Mouse (Mus musculus): ENCODE measurements around the gene Mark4. TPM values are rescaled to one million over a fixed set of nuclear protein-coding genes. Genes with fewer than 3 reads are reported as not detected.

The Mark4 gene
- polyA plus RNA-seq (2014; fragmentation: Nextera tagmentation; extraction: Ambion mirVana), result 9.2 and 13.0 TPM in 2 replicates

GRCm38 (mm10) chr7:19458591-19459111 is at the start of gene Mark4:
Mark4 (minus strand) TSS chr7:19458821.
- WGBS, result 2% methylated on average over 32 of the region's 42 CpGs
- DNase-seq (ENCODE audit: low spot score) (peak; percentile 88), ATAC-seq (peak; percentile 91)
- Histone ChIP-seq H3K4me2 (ENCODE audit: low read length) (peak within 1 kb of the TSS; percentile 74), H3K36me3 (ENCODE audit: control insufficient read depth, insufficient read depth, low read length) (peaks cover 7% of the 10 kb centered on the region; the same call in 1 of the 2 replicates), H3K9me3 (replicated peaks; ENCODE audit: control insufficient read depth, low read length) (no peaks in the 10 kb centered on the region), H3K4me3 (ENCODE audit: low read depth, low read length) (peak within 1 kb of the TSS; percentile 93), H3K27ac (ENCODE audit: low read depth, low read length) (peak within 1 kb of the TSS; percentile 82), H3K27me3 (replicated peaks; ENCODE audit: control insufficient read depth, insufficient read depth, low read length) (no peaks in the 10 kb centered on the region), H3K9ac (ENCODE audit: low read length) (peak within 1 kb of the TSS; percentile 88), H3K4me1 (ENCODE audit: control insufficient read depth, insufficient read depth, low read length) (peaks cover 13% of the 10 kb centered on the region)

- Histone ChIP-seq H3K4me1 (ENCODE audit: control insufficient read depth, insufficient read depth, low read length) (peaks cover 10% of the 10 kb centered on the region), H3K27me3 (replicated peaks; ENCODE audit: control insufficient read depth, insufficient read depth, low read length) (no peaks in the 10 kb centered on the region), H3K27ac (ENCODE audit: low read depth, low read length) (0 out of 2 replicates have a peak overlapping the region, but pooled peaks have one; percentile 27), H3K9me3 (replicated peaks; ENCODE audit: control insufficient read depth, low read length) (no peaks in the 10 kb centered on the region), H3K4me3 (ENCODE audit: low read depth, low read length) (peak overlapping the region; percentile 83), H3K9ac (ENCODE audit: low read length) (peak overlapping the region; percentile 84), H3K36me3 (ENCODE audit: control insufficient read depth, insufficient read depth, low read length) (no peaks in the 10 kb centered on the region), H3K4me2 (ENCODE audit: low read length) (peak overlapping the region; percentile 93)
- no peak for DNase-seq (ENCODE audit: low spot score)
- 4% methylated on average over 18 of the region's 18 CpGs for WGBS
- peak; percentile 0; the same call in 1 of the 2 replicates for ATAC-seq
These were observed 49.0 kb upstream of the Mark4 start for GRCm38 (mm10) chr7:19507612-19507981.

GRCm38 (mm10) chr7:19506969-19507611 is 48.5 kb upstream of the Mark4 start:
- ATAC-seq (peak; percentile 24; the same call in 1 of the 2 replicates), DNase-seq (ENCODE audit: low spot score) (peak; percentile 82)
- H3K9ac ChIP-seq (ENCODE audit: low read length), result peak overlapping the region; percentile 84
- no peaks in the 10 kb centered on the region for H3K9me3 ChIP-seq (replicated peaks; ENCODE audit: control insufficient read depth, low read length)
- under 1% methylated on average over 71 of the region's 71 CpGs for WGBS
- H3K36me3 ChIP-seq (ENCODE audit: control insufficient read depth, insufficient read depth, low read length), result no peaks in the 10 kb centered on the region
- H3K4me1 ChIP-seq (ENCODE audit: control insufficient read depth, insufficient read depth, low read length), result peaks cover 10% of the 10 kb centered on the region
- H3K27ac ChIP-seq (ENCODE audit: low read depth, low read length), result peak overlapping the region; percentile 21; the same call in 1 of the 2 replicates
- H3K4me2 ChIP-seq (ENCODE audit: low read length), result peak overlapping the region; percentile 93
- peak overlapping the region; percentile 83 for H3K4me3 ChIP-seq (ENCODE audit: low read depth, low read length)
- H3K27me3 ChIP-seq (replicated peaks; ENCODE audit: control insufficient read depth, insufficient read depth, low read length), result no peaks in the 10 kb centered on the region

GRCm38 (mm10) chr7:19506326-19506725 is 47.7 kb upstream of the Mark4 start:
- no peak for DNase-seq (ENCODE audit: low spot score)
- peak overlapping the region; percentile 93 for H3K4me2 ChIP-seq (ENCODE audit: low read length)
- WGBS, result 21% methylated on average over 6 of the region's 6 CpGs
- no peaks in the 10 kb centered on the region for H3K36me3 ChIP-seq (ENCODE audit: control insufficient read depth, insufficient read depth, low read length)
- no peaks in the 10 kb centered on the region for H3K27me3 ChIP-seq (replicated peaks; ENCODE audit: control insufficient read depth, insufficient read depth, low read length)
- H3K4me3 ChIP-seq (ENCODE audit: low read depth, low read length), result peak overlapping the region; percentile 83; the same call in 1 of the 2 replicates
- H3K4me1 ChIP-seq (ENCODE audit: control insufficient read depth, insufficient read depth, low read length), result peaks cover 10% of the 10 kb centered on the region
- H3K9ac ChIP-seq (ENCODE audit: low read length), result peak overlapping the region; percentile 84
- no peak overlapping the region for H3K27ac ChIP-seq (ENCODE audit: low read depth, low read length)
- ATAC-seq, result no peak
- H3K9me3 ChIP-seq (replicated peaks; ENCODE audit: control insufficient read depth, low read length), result no peaks in the 10 kb centered on the region

- H3K4me1 ChIP-seq (ENCODE audit: control insufficient read depth, insufficient read depth, low read length), result peaks cover 10% of the 10 kb centered on the region
- H3K27me3 ChIP-seq (replicated peaks; ENCODE audit: control insufficient read depth, insufficient read depth, low read length), result no peaks in the 10 kb centered on the region
- DNase-seq (ENCODE audit: low spot score) (peak; percentile 62), ATAC-seq (no peak)
- H3K4me3 ChIP-seq (ENCODE audit: low read depth, low read length), result no peak overlapping the region
- no peak overlapping the region for H3K9ac ChIP-seq (ENCODE audit: low read length)
- H3K27ac ChIP-seq (ENCODE audit: low read depth, low read length), result no peak overlapping the region
- no peaks in the 10 kb centered on the region for H3K36me3 ChIP-seq (ENCODE audit: control insufficient read depth, insufficient read depth, low read length)
- H3K4me2 ChIP-seq (ENCODE audit: low read length), result no peak overlapping the region
- H3K9me3 ChIP-seq (replicated peaks; ENCODE audit: control insufficient read depth, low read length), result no peaks in the 10 kb centered on the region
- WGBS, result 41% methylated on average over 5 of the region's 5 CpGs
These were observed 45.0 kb upstream of the Mark4 start for GRCm38 (mm10) chr7:19503481-19504068.

- no peak for ATAC-seq
- H3K27ac ChIP-seq (ENCODE audit: low read depth, low read length), result no peak overlapping the region
- H3K4me1 ChIP-seq (ENCODE audit: control insufficient read depth, insufficient read depth, low read length), result 0 out of 2 replicates have a peak, but pooled peaks cover 4% of the 10 kb centered on the region
- H3K9me3 ChIP-seq (replicated peaks; ENCODE audit: control insufficient read depth, low read length), result no peaks in the 10 kb centered on the region
- no peaks in the 10 kb centered on the region for H3K36me3 ChIP-seq (ENCODE audit: control insufficient read depth, insufficient read depth, low read length)
- 81% methylated on average over 4 of the region's 4 CpGs for WGBS
- H3K27me3 ChIP-seq (replicated peaks; ENCODE audit: control insufficient read depth, insufficient read depth, low read length), result no peaks in the 10 kb centered on the region
- DNase-seq (ENCODE audit: low spot score), result no peak
- no peak overlapping the region for H3K9ac ChIP-seq (ENCODE audit: low read length)
- H3K4me3 ChIP-seq (ENCODE audit: low read depth, low read length), result no peak overlapping the region
- no peak overlapping the region for H3K4me2 ChIP-seq (ENCODE audit: low read length)
These were observed 43.0 kb upstream of the Mark4 start for GRCm38 (mm10) chr7:19501658-19502057.

- WGBS, result 74% methylated on average over 12 of the region's 12 CpGs
- H3K36me3 ChIP-seq (ENCODE audit: control insufficient read depth, insufficient read depth, low read length), result no peaks in the 10 kb centered on the region
- H3K9ac ChIP-seq (ENCODE audit: low read length), result no peak overlapping the region
- H3K27me3 ChIP-seq (replicated peaks; ENCODE audit: control insufficient read depth, insufficient read depth, low read length), result no peaks in the 10 kb centered on the region
- no peak overlapping the region for H3K27ac ChIP-seq (ENCODE audit: low read depth, low read length)
- DNase-seq (ENCODE audit: low spot score) (no peak), ATAC-seq (no peak)
- H3K9me3 ChIP-seq (replicated peaks; ENCODE audit: control insufficient read depth, low read length), result no peaks in the 10 kb centered on the region
- no peaks in the 10 kb centered on the region for H3K4me1 ChIP-seq (ENCODE audit: control insufficient read depth, insufficient read depth, low read length)
- no peak overlapping the region for H3K4me2 ChIP-seq (ENCODE audit: low read length)
- no peak overlapping the region for H3K4me3 ChIP-seq (ENCODE audit: low read depth, low read length)
These were observed 42.1 kb upstream of the Mark4 start for GRCm38 (mm10) chr7:19500420-19501363.

- Histone ChIP-seq H3K4me2 (ENCODE audit: low read length) (no peak overlapping the region), H3K27ac (ENCODE audit: low read depth, low read length) (no peak overlapping the region), H3K9me3 (replicated peaks; ENCODE audit: control insufficient read depth, low read length) (no peaks in the 10 kb centered on the region), H3K27me3 (replicated peaks; ENCODE audit: control insufficient read depth, insufficient read depth, low read length) (no peaks in the 10 kb centered on the region), H3K4me1 (ENCODE audit: control insufficient read depth, insufficient read depth, low read length) (no peaks in the 10 kb centered on the region), H3K4me3 (ENCODE audit: low read depth, low read length) (no peak overlapping the region), H3K36me3 (ENCODE audit: control insufficient read depth, insufficient read depth, low read length) (no peaks in the 10 kb centered on the region), H3K9ac (ENCODE audit: low read length) (no peak overlapping the region)
- DNase-seq (ENCODE audit: low spot score), result no peak
- ATAC-seq, result no peak
- WGBS, result 88% methylated on average over 4 of the region's 4 CpGs
These were observed 39.7 kb upstream of the Mark4 start for GRCm38 (mm10) chr7:19498326-19498725.

Data from forebrain, embryonic 14.5 days (tissue).